ENCODE assay signal across 8 mouse cellular contexts in the genomic region with DNA sequence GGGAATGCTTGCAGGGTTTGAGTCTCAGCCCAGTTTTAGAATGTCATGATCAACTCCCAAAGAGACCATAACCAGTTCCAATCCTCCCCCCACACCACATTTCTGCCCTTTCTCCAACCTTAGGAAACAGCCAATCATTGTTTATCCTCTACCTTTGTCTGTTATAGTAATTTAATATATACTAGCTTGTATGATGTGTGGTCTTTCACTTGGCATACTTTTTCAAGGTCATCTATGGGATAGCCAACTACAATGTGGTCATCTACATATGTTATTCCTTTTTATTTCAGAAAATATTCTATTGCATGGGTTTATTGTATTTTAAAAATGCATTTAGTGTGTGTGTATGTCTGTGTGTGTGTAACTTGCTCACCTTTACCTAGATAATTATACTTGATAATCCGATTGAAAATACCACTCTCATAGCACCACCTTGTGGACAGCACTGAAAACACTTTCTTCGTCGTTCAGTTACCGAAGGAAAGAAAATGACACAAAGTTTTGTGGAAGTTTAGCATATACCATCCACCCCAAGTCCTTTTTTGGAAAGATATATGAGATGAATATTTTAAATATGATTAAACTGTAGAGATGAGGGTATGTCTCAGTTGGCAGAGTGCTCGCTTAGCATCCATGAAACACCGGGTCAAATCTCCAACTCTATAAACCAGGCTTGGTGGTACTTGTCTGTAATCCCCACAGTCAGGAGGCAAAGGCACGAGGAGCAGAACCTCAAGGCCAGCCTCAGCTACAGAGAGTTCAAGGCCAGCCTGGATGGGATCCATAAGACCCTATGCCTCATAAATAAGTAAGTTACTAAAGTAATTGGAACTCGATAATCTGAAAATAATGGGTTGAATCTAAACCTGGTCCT. TPM values are rescaled to one million over a fixed set of nuclear protein-coding genes. Genes with fewer than 3 reads are reported as not detected.
DNase-seq lines count a peak whose midpoint lies in the region; ATAC-seq and TF ChIP-seq lines count a peak whose summit lies in the region.

No protein-coding gene starts in this region.

- no peak overlapping the region for H3K4me2 ChIP-seq in hindbrain, embryonic 11.5 days (replicated peaks; ENCODE audit: low read depth, low read length)
- H3K4me2 ChIP-seq in embryonic facial prominence, embryonic 14.5 days (ENCODE audit: low read depth, low read length), result no peak overlapping the region

- intact Hi-C loops in gastrocnemius, postnatal 14 days (cut with DNase I; ENCODE audit: low total_unique reads), result loop anchor here (10.0 kb wide), 1 partner anchor 60 kb away; no protein-coding TSS in a partner anchor

- TF ChIP-seq POLR2A in MEL (IDR thresholded peaks at IDR 0.05; ENCODE audit: control insufficient read depth in 1 of 2, insufficient read depth in 1 of 2, low read depth in 1 of 2, low read length in 2 of 2, poor library complexity in 1 of 2), result no peak

- ATAC-seq in hindbrain, embryonic 11.5 days (ENCODE audit: low FRiP score), result no peak
- no peak for ATAC-seq in embryonic facial prominence, embryonic 14.5 days (ENCODE audit: low read depth)
- ATAC-seq in megakaryocyte progenitor cell, adult 5-6 weeks (replicated peaks; ENCODE audit: poor library complexity), result peak; percentile 58
- no peak for ATAC-seq in erythroblast, adult 5-6 weeks (replicated peaks; ENCODE audit: low FRiP score, poor library complexity, severe bottlenecking)

- H3K4me1 ChIP-seq in hindbrain, embryonic 11.5 days (replicated peaks; ENCODE audit: control insufficient read depth, insufficient read depth, low read length), result no peaks in the 10 kb centered on the region
- peaks cover 4% of the 10 kb centered on the region; the same call in 1 of the 2 replicates for H3K4me1 ChIP-seq in hindbrain, embryonic 10.5 days (replicated peaks)
- peaks cover 0 to 15% of the 10 kb centered on the region in 2 experiments; a peak in 2 of 4 replicates for H3K4me1 ChIP-seq in MEL (ENCODE audit: control insufficient read depth in 1 of 2, insufficient read depth in 2 of 2, low read length in 2 of 2)
- H3K4me1 ChIP-seq in embryonic facial prominence, embryonic 14.5 days (ENCODE audit: control insufficient read depth, insufficient read depth, low read length), result no peaks in the 10 kb centered on the region

- H3K9me3 ChIP-seq in hindbrain, embryonic 11.5 days (ENCODE audit: control insufficient read depth, low read length), result no peaks in the 10 kb centered on the region
- H3K9me3 ChIP-seq in hindbrain, embryonic 10.5 days, result no peaks in the 10 kb centered on the region
- H3K9me3 ChIP-seq in MEL (replicated peaks; ENCODE audit: insufficient read depth, low read length), result no peaks in the 10 kb centered on the region
- no peaks in the 10 kb centered on the region for H3K9me3 ChIP-seq in embryonic facial prominence, embryonic 14.5 days (ENCODE audit: control insufficient read depth, low read length)

- H3K9ac ChIP-seq in hindbrain, embryonic 11.5 days (ENCODE audit: low read depth, low read length), result no peak overlapping the region
- no peak overlapping the region for H3K9ac ChIP-seq in MEL (ENCODE audit: control insufficient read depth, low read depth, low read length, poor library complexity, severe bottlenecking)
- H3K9ac ChIP-seq in embryonic facial prominence, embryonic 14.5 days (ENCODE audit: low read depth, low read length), result no peak overlapping the region

- H3K27me3 ChIP-seq in hindbrain, embryonic 11.5 days (ENCODE audit: control insufficient read depth, insufficient read depth, low read length), result no peaks in the 10 kb centered on the region
- H3K27me3 ChIP-seq in hindbrain, embryonic 10.5 days (ENCODE audit: insufficient read depth, poor library complexity, severe bottlenecking), result 0 out of 2 replicates have a peak, but pooled peaks cover 7% of the 10 kb centered on the region
- peaks cover 4 to 9% of the 10 kb centered on the region in 2 experiments for H3K27me3 ChIP-seq in MEL (ENCODE audit: control insufficient read depth in 1 of 2, insufficient read depth in 2 of 2, low read length in 2 of 2)
- H3K27me3 ChIP-seq in embryonic facial prominence, embryonic 14.5 days (replicated peaks; ENCODE audit: control insufficient read depth, insufficient read depth, low read length), result no peaks in the 10 kb centered on the region

- no peak for TF ChIP-seq EP300 in MEL (IDR thresholded peaks at IDR 0.05; ENCODE audit: low read depth in 1 of 2, low read length in 2 of 2)

- no peak overlapping the region for H3K27ac ChIP-seq in hindbrain, embryonic 11.5 days (ENCODE audit: low read depth, low read length)
- H3K27ac ChIP-seq in hindbrain, embryonic 10.5 days, result no peak overlapping the region
- no peak overlapping the region for H3K27ac ChIP-seq in MEL (ENCODE audit: control insufficient read depth, low read depth, low read length)
- no peak overlapping the region for H3K27ac ChIP-seq in embryonic facial prominence, embryonic 14.5 days (replicated peaks; ENCODE audit: low read depth, low read length)

- H3K79me2 ChIP-seq in MEL (ENCODE audit: control insufficient read depth, insufficient read depth, low read length, poor library complexity), result no peaks in the 10 kb centered on the region

- H3K4me3 ChIP-seq in hindbrain, embryonic 11.5 days (ENCODE audit: low read depth, low read length), result no peak overlapping the region
- no peak overlapping the region for H3K4me3 ChIP-seq in hindbrain, embryonic 10.5 days
- no peak overlapping the region for H3K4me3 ChIP-seq in MEL (ENCODE audit: control insufficient read depth in 1 of 2, insufficient read depth in 1 of 2, low read depth in 2 of 2, low read length in 2 of 2)
- H3K4me3 ChIP-seq in embryonic facial prominence, embryonic 14.5 days (ENCODE audit: low read depth, low read length), result no peak overlapping the region

- TF ChIP-seq RAD21 in MEL (IDR thresholded peaks at IDR 0.05; ENCODE audit: low read depth, low read length), result peak; percentile 84

- 34% methylated on average over 8 of the region's 8 CpGs for WGBS in hindbrain, embryonic 11.5 days
- WGBS in hindbrain, embryonic 10.5 days, result 39% methylated on average over 8 of the region's 8 CpGs
- 29% methylated on average over 8 of the region's 8 CpGs for WGBS in embryonic facial prominence, embryonic 14.5 days

- DNase-seq in hindbrain, embryonic 11.5 days (ENCODE audit: low spot score), result peak; percentile 46
- no peak for DNase-seq in hindbrain, embryonic 10.5 days (ENCODE audit: low spot score)
- DNase-seq in 416B (ENCODE audit: low read depth) (peak; percentile 39), MEL (ENCODE audit: low read depth, low spot score) (peak; percentile 54)
- peak; percentile 47 for DNase-seq in embryonic facial prominence, embryonic 14.5 days (ENCODE audit: low spot score)
- DNase-seq in gastrocnemius, postnatal 14 days, result no peak

- TF ChIP-seq CTCF in MEL (IDR thresholded peaks at IDR 0.05 in 2 of 3, conservative IDR thresholded peaks at IDR 0.05 in 1 of 3; ENCODE audit: control insufficient read depth in 1 of 3, insufficient read depth in 1 of 3, low read depth in 2 of 3, low read length in 3 of 3, poor library complexity in 1 of 3, severe bottlenecking in 1 of 3), result peak in 2 of 3 experiments; percentile 43 to 87; a peak in 2 of 6 replicates

- H3K36me3 ChIP-seq in hindbrain, embryonic 11.5 days (ENCODE audit: control insufficient read depth, insufficient read depth, low read length), result no peaks in the 10 kb centered on the region
- no peaks in the 10 kb centered on the region for H3K36me3 ChIP-seq in hindbrain, embryonic 10.5 days
- no peaks in the 10 kb centered on the region for H3K36me3 ChIP-seq in MEL (ENCODE audit: control insufficient read depth in 1 of 2, insufficient read depth in 2 of 2, low read length in 2 of 2)
- H3K36me3 ChIP-seq in embryonic facial prominence, embryonic 14.5 days (ENCODE audit: control insufficient read depth, insufficient read depth, low read length), result no peaks in the 10 kb centered on the region

TF ChIP-seq in MEL, 35 proteins besides CTCF, POLR2A, EP300 and RAD21:
- TF ChIP-seq ZMIZ1 (IDR thresholded peaks at IDR 0.05; ENCODE audit: low read depth, low read length) (no peak), MYB (IDR thresholded peaks at IDR 0.05; ENCODE audit: low read depth, low read length) (no peak), MXI1 (IDR thresholded peaks at IDR 0.05; ENCODE audit: low read depth, low read length) (no peak), ZC3H11A (IDR thresholded peaks at IDR 0.05; ENCODE audit: low read depth, low read length) (peak; percentile 69), TAL1 (IDR thresholded peaks at IDR 0.05; ENCODE audit: low read length) (no peak), MAZ (IDR thresholded peaks at IDR 0.05; ENCODE audit: low read depth, low read length) (no peak), SMC3 (IDR thresholded peaks at IDR 0.05; ENCODE audit: low read depth, low read length) (peak; percentile 86), TBP (IDR thresholded peaks at IDR 0.05; ENCODE audit: low read depth, low read length) (no peak), JUND (IDR thresholded peaks at IDR 0.05; ENCODE audit: low read depth, low read length) (no peak), ELF1 (IDR thresholded peaks at IDR 0.05; ENCODE audit: low read depth, low read length) (no peak), ZNF384 (IDR thresholded peaks at IDR 0.05; ENCODE audit: low read depth, low read length) (no peak), GATA1 (IDR thresholded peaks at IDR 0.05; ENCODE audit: low read depth, low read length) (peak; percentile 51; the same call in 1 of the 2 replicates), MEF2A (IDR thresholded peaks at IDR 0.05; ENCODE audit: extremely low read depth, insufficient replicate concordance, low read depth, low read length, poor library complexity, severe bottlenecking) (no peak), BHLHE40 (IDR thresholded peaks at IDR 0.05; ENCODE audit: borderline replicate concordance, low read depth, low read length) (no peak), E2F4 (IDR thresholded peaks at IDR 0.05; ENCODE audit: borderline replicate concordance, low read depth, low read length) (no peak), MAX (IDR thresholded peaks at IDR 0.05; ENCODE audit: low read length) (no peak), TCF12 (IDR thresholded peaks at IDR 0.05; ENCODE audit: low read depth, low read length) (no peak)

RNA-seq across cellular contexts. Expression of a gene that starts 37.7 kb away (rescaled TPM):
- not detected in 2 replicates for polyA plus RNA-seq in hindbrain, embryonic 11.5 days (2014; fragmentation: Nextera tagmentation; extraction: Ambion mirVana)
- polyA plus RNA-seq in hindbrain, embryonic 10.5 days (2016; fragmentation: Nextera tagmentation; extraction: Ambion mirVana), result not detected in 2 replicates
- total RNA-seq in MEL (2012; rRNA removed), result not detected in 2 replicates
- polyA plus RNA-seq in MEL (2012; ENCODE audit: insufficient read depth in 1 of 2, insufficient read length in 2 of 2, low read depth in 1 of 2, low replicate concordance in 2 of 2, missing spikeins in 1 of 2), result not detected
- 0.19 and 0.20 TPM in 2 replicates for polyA plus RNA-seq in embryonic facial prominence, embryonic 14.5 days (2014; fragmentation: Nextera tagmentation; extraction: Ambion mirVana)
- not detected in 2 replicates for total RNA-seq in megakaryocyte progenitor cell, adult 5-6 weeks (2015)
- total RNA-seq in megakaryocyte progenitor cell, adult 5-6 weeks (2017), result not detected in 2 replicates
- total RNA-seq in gastrocnemius, postnatal 14 days (2021), result not detected
- not detected in 2 replicates for total RNA-seq in erythroblast, adult 5-6 weeks (2015; ENCODE audit: low replicate concordance)
- total RNA-seq in erythroblast, adult 5-6 weeks (2017; ENCODE audit: low replicate concordance), result 0.14 TPM in 1 of 2 replicates, not detected in the other

Comparison
In these comparisons a context has a peak if more than half of its experiments do, and no peak if none do; other contexts are left out.
1. DNase-seq: peak in hindbrain, embryonic 11.5 days (single experiment), 416B (single experiment), MEL (single experiment) and embryonic facial prominence, embryonic 14.5 days (single experiment); none in hindbrain, embryonic 10.5 days (single experiment) and gastrocnemius, postnatal 14 days (single experiment).